Mouse (Mus musculus) intestine, postnatal 0 days (tissue): ENCODE results near the gene Map4k4. TPM values are rescaled to one million over a fixed set of nuclear protein-coding genes. Genes with fewer than 3 reads are reported as not detected.

Experiments
- ATAC-seq: fragments of 200-750 bp; cut with Nextera tagmentation; 2 replicates; pipeline ENCODE4 v1.8.0; 2017; ENCODE audit warnings: mild to moderate bottlenecking, moderate TSS enrichment, moderate library complexity
- H3K27ac ChIP-seq: fragments of 300-500 bp; sonication (generic); 2 replicates; pipeline ENCODE4 v1.5.1; 2014; ENCODE audit warnings: mild to moderate bottlenecking, low read depth, low read length, moderate library complexity
- H3K27me3 ChIP-seq: fragments of 300-500 bp; sonication (generic); replicated peaks from 2 replicates; pipeline ENCODE4 v1.6.1; 2014; ENCODE audit warnings: low read length, mixed read lengths; ENCODE audit not compliant: control insufficient read depth, insufficient read depth
- H3K36me3 ChIP-seq: fragments of 300-500 bp; sonication (generic); 2 replicates; pipeline ENCODE4 v1.6.1; 2014; ENCODE audit warnings: mild to moderate bottlenecking, moderate library complexity; ENCODE audit not compliant: control insufficient read depth, insufficient read depth
- H3K4me1 ChIP-seq: fragments of 300-500 bp; sonication (generic); replicated peaks from 2 replicates; pipeline ENCODE4 v1.6.1; 2014; ENCODE audit warnings: antibody characterized with exemption, low read length, mixed read lengths; ENCODE audit not compliant: control insufficient read depth, insufficient read depth
- H3K4me2 ChIP-seq: fragments of 300-500 bp; sonication (generic); replicated peaks from 2 replicates; pipeline ENCODE4 v1.6.1; 2014; ENCODE audit warnings: low read depth, mild to moderate bottlenecking, moderate library complexity
- H3K4me3 ChIP-seq: fragments of 300-500 bp; sonication (generic); 2 replicates; pipeline ENCODE4 v1.5.1; 2014; ENCODE audit warnings: low read depth, low read length
- H3K9ac ChIP-seq: fragments of 300-500 bp; sonication (generic); 2 replicates; pipeline ENCODE4 v1.6.1; 2014; ENCODE audit warnings: mild to moderate bottlenecking, low read depth, low read length
- H3K9me3 ChIP-seq: fragments of 300-500 bp; sonication (generic); 2 replicates; pipeline ENCODE4 v1.6.1; 2016; ENCODE audit warnings: mixed run types; ENCODE audit not compliant: control insufficient read depth
- CTCF ChIP-seq: sonication (generic); IDR thresholded peaks from 2 replicates; pipeline ENCODE4 v1.5.1; 2016; ENCODE audit warnings: low read depth, mild to moderate bottlenecking, control low read depth, antibody characterized with exemption, moderate library complexity
- WGBS: fragments of 180-500 bp; shearing (Covaris S2); extraction: QIAGEN DNeasy Blood & Tissue Kit; methylation state at CpG from one replicate; pipeline ENCODE4 v1.1.7; 2014; 5-methylcytosine and 5-hydroxymethylcytosine counted together
- polyA plus RNA-seq: library from polyadenylated mRNA; unstranded; fragments of >200 nt; fragmentation: Nextera tagmentation; extraction: Ambion mirVana; gene quantifications from 2 replicates; pipeline ENCODE4 v1.2.1, GENCODE M21; 2015

Map4k4 gene
- polyA plus RNA-seq, 1 experiment from 2014 or later = 6.8 TPM

DNA sequence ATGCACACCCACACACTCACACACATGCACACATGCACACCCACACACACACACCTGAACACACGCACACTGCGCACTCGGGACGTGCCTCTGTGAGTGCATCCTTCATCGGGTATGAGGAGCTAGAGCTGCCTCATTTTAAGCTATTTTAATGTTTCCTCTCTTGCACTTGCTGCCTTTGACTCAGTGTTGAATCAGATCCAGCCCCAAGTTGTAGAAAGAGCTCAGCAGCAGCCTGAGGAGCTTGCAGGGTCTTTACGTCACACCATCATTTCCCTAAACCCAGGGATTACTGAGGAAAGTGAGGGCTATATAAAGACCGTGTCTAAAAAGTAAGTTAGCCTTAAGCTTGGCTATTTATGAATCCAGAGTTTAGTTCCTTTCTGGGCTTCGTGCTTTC is 62.1 kb downstream of the Map4k4 start:
- WGBS = 84% methylated on average over 8 of the region's 8 CpGs
- H3K36me3 ChIP-seq = 0 out of 2 replicates have a peak, but pooled peaks cover 7% of the 10 kb centered on the region
- TF ChIP-seq CTCF = no peak
- H3K27ac ChIP-seq = no peak overlapping the region
- no peaks in the 10 kb centered on the region for H3K9me3 ChIP-seq
- H3K4me2 ChIP-seq = no peak overlapping the region
- no peak for ATAC-seq
- H3K9ac ChIP-seq = no peak overlapping the region
- peaks cover 6% of the 10 kb centered on the region; the same call in 1 of the 2 replicates for H3K4me1 ChIP-seq
- no peaks in the 10 kb centered on the region for H3K27me3 ChIP-seq
- H3K4me3 ChIP-seq = no peak overlapping the region

DNA sequence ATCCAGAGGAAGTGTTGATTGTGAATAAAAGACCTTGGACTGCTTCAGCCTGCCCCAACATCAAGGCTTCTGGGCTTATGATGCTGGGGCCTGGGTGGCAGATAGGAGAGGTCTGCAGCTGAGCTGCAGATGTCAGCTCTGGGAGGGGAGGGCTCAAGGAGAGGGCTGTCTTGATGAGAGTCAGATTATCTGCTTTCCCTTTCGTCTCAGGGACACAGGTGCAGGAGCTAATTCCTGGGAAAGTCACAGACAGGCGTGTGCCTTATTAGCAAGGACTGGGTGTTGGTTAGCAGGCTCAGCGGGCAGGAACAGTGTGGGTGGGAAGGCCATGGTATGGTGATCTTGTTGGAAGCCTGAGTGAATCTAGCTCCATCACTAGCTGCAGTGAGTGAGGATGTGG is 63.1 kb downstream of the Map4k4 start:
- TF ChIP-seq CTCF = no peak
- Histone ChIP-seq H3K36me3 (0 out of 2 replicates have a peak, but pooled peaks cover 7% of the 10 kb centered on the region), H3K27ac (no peak overlapping the region), H3K4me2 (no peak overlapping the region), H3K9ac (no peak overlapping the region), H3K4me3 (no peak overlapping the region), H3K9me3 (no peaks in the 10 kb centered on the region), H3K27me3 (no peaks in the 10 kb centered on the region), H3K4me1 (peaks cover 6% of the 10 kb centered on the region; the same call in 1 of the 2 replicates)
- no peak for ATAC-seq
- WGBS = 43% methylated on average over 3 of the region's 3 CpGs

DNA sequence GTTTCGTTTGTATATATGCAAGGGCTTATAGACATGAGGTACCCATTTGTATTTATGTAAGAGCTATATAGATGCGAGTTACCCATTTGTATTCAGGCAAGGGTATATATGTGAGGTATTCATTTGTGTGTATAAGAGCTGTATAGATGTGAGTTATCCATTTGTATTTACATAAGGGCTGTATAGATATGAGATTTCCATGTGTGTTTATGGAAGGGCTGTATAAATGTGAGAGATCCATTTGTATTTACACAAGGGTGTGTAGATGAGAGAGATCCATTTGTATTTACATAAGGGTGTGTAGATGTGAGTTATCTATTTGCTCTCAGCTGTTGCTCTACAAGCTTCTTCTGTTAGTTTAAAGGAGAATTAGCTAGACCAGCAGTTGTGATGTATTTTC is 63.7 kb downstream of the Map4k4 start:
- Histone ChIP-seq H3K36me3 (0 out of 2 replicates have a peak, but pooled peaks cover 7% of the 10 kb centered on the region), H3K4me1 (peaks cover 9% of the 10 kb centered on the region; the same call in 1 of the 2 replicates), H3K4me3 (no peak overlapping the region), H3K9me3 (no peaks in the 10 kb centered on the region), H3K4me2 (no peak overlapping the region), H3K27ac (no peak overlapping the region), H3K9ac (no peak overlapping the region), H3K27me3 (no peaks in the 10 kb centered on the region)
- peak; percentile 82 for ATAC-seq
- WGBS = 35% methylated on average over 2 of the region's 2 CpGs
- no peak for TF ChIP-seq CTCF

DNA sequence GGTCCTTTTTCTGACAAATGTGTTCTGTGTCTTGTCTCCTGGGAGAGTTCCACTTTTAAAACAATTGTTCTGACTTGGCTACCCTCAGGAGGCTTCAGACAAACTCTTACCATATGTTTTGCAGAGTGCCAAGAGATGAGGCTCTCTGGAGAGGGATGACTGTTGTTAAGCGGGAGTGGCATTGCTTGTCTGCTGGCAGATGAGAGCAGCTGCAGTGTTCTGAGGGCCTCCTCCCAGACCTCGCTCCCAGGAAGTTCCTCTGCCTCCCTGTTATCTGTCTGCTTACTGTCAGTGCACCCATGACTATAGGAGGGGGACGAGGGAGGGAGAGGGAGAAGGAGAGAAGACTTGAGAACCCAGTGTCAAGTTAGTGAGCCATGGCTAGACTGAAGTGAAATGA is 64.7 kb downstream of the Map4k4 start:
- Histone ChIP-seq H3K9me3 (no peaks in the 10 kb centered on the region), H3K4me1 (peaks cover 9% of the 10 kb centered on the region; the same call in 1 of the 2 replicates), H3K27me3 (no peaks in the 10 kb centered on the region), H3K4me2 (no peak overlapping the region), H3K36me3 (0 out of 2 replicates have a peak, but pooled peaks cover 7% of the 10 kb centered on the region), H3K4me3 (no peak overlapping the region), H3K9ac (no peak overlapping the region), H3K27ac (no peak overlapping the region)
- TF ChIP-seq CTCF = no peak
- WGBS = 43% methylated on average over 3 of the region's 3 CpGs
- no peak for ATAC-seq

DNA sequence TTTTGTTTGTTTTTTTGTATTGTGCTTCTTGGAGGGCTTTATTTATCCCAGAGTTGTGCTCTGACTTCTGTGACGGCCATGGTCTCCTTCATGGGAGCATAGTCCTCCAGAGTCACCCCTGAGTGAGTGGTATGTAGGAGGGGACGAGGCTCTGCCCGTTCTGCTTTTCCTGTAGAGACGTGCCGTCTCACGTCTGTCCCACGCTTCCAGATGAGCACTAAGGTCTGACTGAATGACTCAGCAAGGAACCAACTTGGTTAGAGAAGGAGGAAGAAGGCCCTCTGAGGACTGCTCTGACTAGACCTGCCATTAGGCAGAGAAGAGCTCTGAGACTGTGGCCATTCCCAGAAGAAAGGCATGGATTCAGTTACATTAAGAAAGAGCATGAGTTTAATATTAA is 68.3 kb downstream of the Map4k4 start:
- ATAC-seq = no peak
- 0 out of 2 replicates have a peak, but pooled peaks cover 2% of the 10 kb centered on the region for H3K36me3 ChIP-seq
- TF ChIP-seq CTCF = no peak
- no peak overlapping the region for H3K4me2 ChIP-seq
- no peak overlapping the region for H3K9ac ChIP-seq
- H3K27ac ChIP-seq = no peak overlapping the region
- 62% methylated on average over 7 of the region's 7 CpGs for WGBS
- H3K9me3 ChIP-seq = no peaks in the 10 kb centered on the region
- no peak overlapping the region for H3K4me3 ChIP-seq
- H3K27me3 ChIP-seq = no peaks in the 10 kb centered on the region
- H3K4me1 ChIP-seq = 0 out of 2 replicates have a peak, but pooled peaks cover 5% of the 10 kb centered on the region

DNA sequence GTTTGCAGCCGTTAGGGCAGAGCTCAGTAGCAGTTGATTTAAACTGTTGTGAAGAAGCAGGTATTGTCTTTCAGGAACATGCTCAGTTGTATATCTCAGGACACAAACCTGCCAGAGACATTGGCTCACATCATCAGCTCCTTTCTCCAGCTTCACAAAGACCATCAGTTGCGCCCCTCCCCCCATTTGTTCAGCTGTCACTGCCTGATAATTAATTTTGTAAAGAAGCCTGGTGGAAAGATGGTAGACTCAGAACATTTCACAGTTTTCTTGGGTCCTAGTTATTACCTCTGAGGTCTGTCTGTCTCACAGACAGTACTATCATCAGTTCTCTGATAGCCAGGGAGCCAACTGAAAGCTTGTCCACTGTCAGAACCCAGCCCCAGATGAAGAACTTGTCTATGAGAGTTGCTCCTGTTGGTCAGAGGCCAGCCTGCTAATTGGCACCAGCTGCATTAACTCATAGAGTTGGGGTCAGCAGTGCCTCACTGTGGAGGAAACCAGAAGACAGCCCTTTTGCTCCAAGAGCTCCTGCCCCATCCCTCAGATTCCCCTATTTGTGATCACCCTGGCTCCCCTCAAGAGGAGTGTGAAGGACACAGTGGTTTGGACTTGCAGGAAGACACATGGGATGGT is 69.2 kb downstream of the Map4k4 start:
- no peak overlapping the region for H3K27ac ChIP-seq
- no peaks in the 10 kb centered on the region for H3K27me3 ChIP-seq
- no peaks in the 10 kb centered on the region for H3K9me3 ChIP-seq
- ATAC-seq = no peak
- 0 out of 2 replicates have a peak, but pooled peaks cover 3% of the 10 kb centered on the region for H3K4me1 ChIP-seq
- H3K9ac ChIP-seq = no peak overlapping the region
- 0 out of 2 replicates have a peak, but pooled peaks cover 2% of the 10 kb centered on the region for H3K36me3 ChIP-seq
- H3K4me2 ChIP-seq = no peak overlapping the region
- no peak overlapping the region for H3K4me3 ChIP-seq
- 84% methylated on average over 2 of the region's 2 CpGs for WGBS
- TF ChIP-seq CTCF = peak; percentile 30
